Mouse (Mus musculus) heart, embryonic 12.5 days (tissue): ENCODE results near the gene Phldb3. TPM values are rescaled to one million over a fixed set of nuclear protein-coding genes. Genes with fewer than 3 reads are reported as not detected.
A peak's percentile ranks its signal among the peaks of the same experiment; 100 is the strongest.

Experiments used
- ATAC-seq: fragments of 200-750 bp; cut with Nextera tagmentation; 2 replicates; pipeline ENCODE4 v1.8.0; 2017; ENCODE audit warnings: moderate TSS enrichment, moderate library complexity; ENCODE audit not compliant: insufficient number of reproducible peaks, low FRiP score
- H3K27ac ChIP-seq: fragments of 300-500 bp; sonication (generic); 2 replicates; pipeline ENCODE4 v1.5.1; 2016; ENCODE audit warnings: mild to moderate bottlenecking, moderate library complexity; ENCODE audit not compliant: poor library complexity, severe bottlenecking
- H3K27me3 ChIP-seq: fragments of 300-500 bp; sonication (generic); replicated peaks from 2 replicates; pipeline ENCODE4 v1.6.1; 2016; ENCODE audit warnings: mild to moderate bottlenecking, moderate library complexity
- H3K36me3 ChIP-seq: fragments of 300-500 bp; sonication (generic); 2 replicates; pipeline ENCODE4 v1.6.1; 2016; ENCODE audit warnings: mild to moderate bottlenecking, moderate library complexity
- H3K4me1 ChIP-seq: fragments of 300-500 bp; sonication (generic); replicated peaks from 2 replicates; pipeline ENCODE4 v1.6.1; 2016; ENCODE audit warnings: mild to moderate bottlenecking
- H3K4me2 ChIP-seq: fragments of 300-500 bp; sonication (generic); 2 replicates; pipeline ENCODE4 v1.6.1; 2016; ENCODE audit warnings: mild to moderate bottlenecking, moderate library complexity
- H3K4me3 ChIP-seq: fragments of 300-500 bp; sonication (generic); 2 replicates; pipeline ENCODE4 v1.5.1; 2016; ENCODE audit warnings: mild to moderate bottlenecking
- H3K9ac ChIP-seq: fragments of 300-500 bp; sonication (generic); 2 replicates; pipeline ENCODE4 v1.6.1; 2016; ENCODE audit warnings: mild to moderate bottlenecking, moderate library complexity
- H3K9me3 ChIP-seq: fragments of 300-500 bp; sonication (generic); replicated peaks from 2 replicates; pipeline ENCODE4 v1.6.1; 2016; ENCODE audit warnings: mild to moderate bottlenecking, moderate library complexity
- WGBS: fragments of 180-500 bp; shearing (Covaris S2); methylation state at CpG from one replicate; pipeline ENCODE4 v1.1.7; 2016; 5-methylcytosine and 5-hydroxymethylcytosine counted together
- polyA plus RNA-seq: library from polyadenylated mRNA; unstranded; fragments of >200 nt; fragmentation: Nextera tagmentation; extraction: Ambion mirVana; gene quantifications from 2 replicates; pipeline ENCODE4 v1.2.1, GENCODE M21; 2016

The Phldb3 gene
- not detected in 2 replicates for polyA plus RNA-seq

DNA sequence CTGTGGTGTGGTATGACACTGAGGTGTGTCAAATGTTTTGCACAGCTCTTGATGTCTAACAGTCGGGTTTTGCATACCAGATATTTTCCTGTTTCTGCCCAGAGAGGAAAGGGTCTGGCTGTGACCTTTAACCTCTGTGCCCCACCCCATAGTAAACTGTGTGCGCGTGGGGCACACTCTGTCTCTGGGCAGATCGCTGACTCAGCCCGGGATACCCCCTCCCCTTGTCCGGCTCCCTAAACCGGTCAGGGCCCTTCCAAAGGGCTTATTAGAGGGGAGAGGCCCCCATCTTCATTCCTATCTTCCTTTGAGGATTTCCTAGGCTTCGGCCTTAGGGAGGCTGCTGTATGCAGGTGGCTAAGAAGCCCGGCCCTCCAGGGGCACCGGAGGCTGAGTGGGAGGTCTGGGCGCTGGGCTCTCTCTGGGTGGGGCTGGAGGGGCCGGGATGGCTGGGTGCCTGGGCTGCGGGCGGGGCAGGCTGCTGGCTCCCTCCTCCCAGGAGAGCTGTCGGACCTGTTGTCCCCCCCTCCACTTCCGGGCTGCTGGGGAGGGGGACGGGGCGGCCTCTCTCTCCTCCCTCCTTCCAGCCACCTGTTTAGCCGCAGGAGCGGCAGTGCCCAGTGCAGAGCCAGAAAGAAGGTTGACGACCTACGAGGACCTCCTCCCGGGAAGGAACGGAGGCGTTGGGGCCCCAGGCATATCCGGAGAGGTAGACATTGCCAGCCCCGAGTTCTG, at the start of gene Phldb3:
Gene Phldb3, plus strand, starts transcription at position 620 of the 735 bp plus-strand sequence.
- H3K27me3 ChIP-seq = peaks cover 62% of the 10 kb centered on the region
- no peaks in the 10 kb centered on the region for H3K36me3 ChIP-seq
- peaks cover 4% of the 10 kb centered on the region; the same call in 1 of the 2 replicates for H3K9me3 ChIP-seq
- ATAC-seq = peak; percentile 24
- no peak within 1 kb of the TSS for H3K27ac ChIP-seq
- peaks cover 23% of the 10 kb centered on the region for H3K4me1 ChIP-seq
- H3K4me3 ChIP-seq = peak within 1 kb of the TSS; percentile 48
- peak within 1 kb of the TSS; percentile 72 for H3K4me2 ChIP-seq
- 4% methylated on average over 23 of the region's 27 CpGs for WGBS
- 0 out of 2 replicates have a peak within 1 kb of the TSS, but pooled peaks have one; percentile 32 for H3K9ac ChIP-seq

DNA sequence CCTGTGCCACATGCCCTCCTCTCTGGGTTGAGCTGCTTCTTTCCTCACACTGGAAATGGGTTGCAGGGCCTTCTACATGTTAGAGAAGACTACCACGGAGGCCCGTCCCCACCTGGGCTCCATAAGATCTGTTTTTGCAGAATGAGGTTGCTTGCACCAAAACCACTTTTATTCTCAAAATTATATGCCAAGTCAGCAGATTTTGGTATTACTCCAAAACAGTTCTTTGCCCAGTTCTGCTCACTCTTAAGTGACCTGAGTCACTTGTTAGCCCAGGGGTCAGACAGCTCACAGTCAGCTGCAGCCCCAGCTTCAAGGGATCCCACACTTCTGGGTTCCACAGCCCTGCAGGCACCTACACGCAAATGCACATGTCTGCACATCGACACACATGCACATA, 49.1 kb upstream of the Phldb3 start:
- H3K27me3 ChIP-seq = no peaks in the 10 kb centered on the region
- no peak overlapping the region for H3K27ac ChIP-seq
- no peaks in the 10 kb centered on the region for H3K9me3 ChIP-seq
- ATAC-seq = no peak
- no peaks in the 10 kb centered on the region for H3K4me1 ChIP-seq
- WGBS = 87% methylated on average over 4 of the region's 4 CpGs
- no peak overlapping the region for H3K4me2 ChIP-seq
- H3K4me3 ChIP-seq = no peak overlapping the region
- H3K9ac ChIP-seq = no peak overlapping the region
- H3K36me3 ChIP-seq = peaks cover 71% of the 10 kb centered on the region

GRCm38 (mm10) chr7:24563191-24563836, 47.2 kb upstream of the Phldb3 start:
- no peak overlapping the region for H3K27ac ChIP-seq
- no peaks in the 10 kb centered on the region for H3K4me1 ChIP-seq
- H3K4me2 ChIP-seq = no peak overlapping the region
- H3K36me3 ChIP-seq = peaks cover 87% of the 10 kb centered on the region
- H3K9me3 ChIP-seq = no peaks in the 10 kb centered on the region
- H3K4me3 ChIP-seq = no peak overlapping the region
- no peak overlapping the region for H3K9ac ChIP-seq
- no peaks in the 10 kb centered on the region for H3K27me3 ChIP-seq
- WGBS = 86% methylated on average over 8 of the region's 8 CpGs
- no peak for ATAC-seq

- H3K4me1 ChIP-seq = no peaks in the 10 kb centered on the region
- H3K4me3 ChIP-seq = no peak overlapping the region
- peaks cover 87% of the 10 kb centered on the region for H3K36me3 ChIP-seq
- no peaks in the 10 kb centered on the region for H3K27me3 ChIP-seq
- 86% methylated on average over 4 of the region's 4 CpGs for WGBS
- no peak overlapping the region for H3K9ac ChIP-seq
- no peak overlapping the region for H3K4me2 ChIP-seq
- no peaks in the 10 kb centered on the region for H3K9me3 ChIP-seq
- no peak overlapping the region for H3K27ac ChIP-seq
- ATAC-seq = no peak
Observed at GRCm38 (mm10) chr7:24563837-24564206, 46.7 kb upstream of the Phldb3 start.

DNA sequence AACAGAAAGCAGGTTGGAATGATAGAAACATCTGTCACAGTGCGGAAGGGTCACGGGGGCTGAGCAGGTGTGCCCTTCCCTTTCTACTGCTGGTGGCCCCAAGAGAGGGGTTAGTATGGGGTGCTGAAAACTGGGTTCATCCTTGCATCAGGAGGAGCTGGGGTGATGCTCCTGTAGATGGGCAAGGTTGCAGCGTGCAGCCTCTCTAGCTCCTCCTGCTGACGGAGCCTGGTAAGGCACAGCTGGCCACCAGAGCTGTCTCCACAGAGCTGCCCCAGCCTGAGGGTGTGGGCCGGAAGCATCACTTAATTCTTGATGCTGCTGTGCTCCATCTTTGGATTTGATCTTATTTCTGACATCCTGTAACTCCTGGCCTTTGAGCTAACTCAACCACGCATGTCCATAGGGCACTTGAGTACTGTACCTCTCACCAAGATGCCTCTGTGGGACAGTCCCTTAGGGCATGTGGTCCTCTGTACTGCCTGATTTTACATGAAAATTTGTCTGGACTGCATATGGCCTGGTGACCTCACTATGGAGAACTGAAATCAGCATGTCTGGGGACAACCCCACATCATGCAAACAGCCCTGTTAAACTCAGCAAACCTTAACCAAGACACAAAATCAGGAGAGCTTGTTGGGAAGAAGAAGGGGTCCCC, 45.8 kb upstream of the Phldb3 start:
- H3K27ac ChIP-seq = no peak overlapping the region
- peaks cover 84% of the 10 kb centered on the region for H3K36me3 ChIP-seq

GRCm38 (mm10) chr7:24565627-24566026, 44.9 kb upstream of the Phldb3 start:
- no peak for ATAC-seq
- H3K4me3 ChIP-seq = no peak overlapping the region
- no peaks in the 10 kb centered on the region for H3K27me3 ChIP-seq
- no peaks in the 10 kb centered on the region for H3K9me3 ChIP-seq
- H3K4me2 ChIP-seq = no peak overlapping the region
- no peak overlapping the region for H3K27ac ChIP-seq
- no peak overlapping the region for H3K9ac ChIP-seq
- no peaks in the 10 kb centered on the region for H3K4me1 ChIP-seq
- H3K36me3 ChIP-seq = peaks cover 84% of the 10 kb centered on the region
- 85% methylated on average over 11 of the region's 11 CpGs for WGBS

More for the DNA sequence above, 45.8 kb upstream of the Phldb3 start:
- Histone ChIP-seq H3K9me3 (no peaks in the 10 kb centered on the region), H3K9ac (no peak overlapping the region), H3K27me3 (no peaks in the 10 kb centered on the region), H3K4me2 (no peak overlapping the region), H3K4me1 (no peaks in the 10 kb centered on the region), H3K4me3 (no peak overlapping the region)
- ATAC-seq = no peak
- WGBS = 59% methylated on average over 6 of the region's 6 CpGs

DNA sequence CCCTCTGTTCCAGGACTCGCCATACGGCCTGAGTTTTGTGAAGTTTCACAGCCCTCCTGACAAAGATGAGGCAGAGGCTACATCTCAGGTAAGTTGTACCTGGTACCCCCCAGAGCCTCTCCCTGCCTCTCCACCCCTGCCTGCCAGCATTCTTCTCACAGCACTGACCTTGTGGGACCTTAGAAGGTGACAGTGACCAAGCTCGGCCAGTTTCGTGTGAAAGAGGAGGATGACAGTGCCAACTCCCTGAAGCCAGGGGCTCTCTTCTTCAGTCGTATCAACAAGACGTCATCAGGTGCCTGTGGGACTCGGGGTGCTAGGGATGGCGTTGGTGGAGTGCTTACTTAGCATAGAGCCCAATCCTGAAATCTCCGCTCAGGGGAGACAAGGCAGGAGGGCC, 44.4 kb upstream of the Phldb3 start:
- Histone ChIP-seq H3K4me3 (no peak overlapping the region), H3K36me3 (peaks cover 84% of the 10 kb centered on the region), H3K9me3 (no peaks in the 10 kb centered on the region), H3K4me1 (no peaks in the 10 kb centered on the region), H3K9ac (no peak overlapping the region), H3K4me2 (no peak overlapping the region), H3K27ac (no peak overlapping the region), H3K27me3 (no peaks in the 10 kb centered on the region)
- ATAC-seq = no peak
- 94% methylated on average over 9 of the region's 9 CpGs for WGBS

DNA sequence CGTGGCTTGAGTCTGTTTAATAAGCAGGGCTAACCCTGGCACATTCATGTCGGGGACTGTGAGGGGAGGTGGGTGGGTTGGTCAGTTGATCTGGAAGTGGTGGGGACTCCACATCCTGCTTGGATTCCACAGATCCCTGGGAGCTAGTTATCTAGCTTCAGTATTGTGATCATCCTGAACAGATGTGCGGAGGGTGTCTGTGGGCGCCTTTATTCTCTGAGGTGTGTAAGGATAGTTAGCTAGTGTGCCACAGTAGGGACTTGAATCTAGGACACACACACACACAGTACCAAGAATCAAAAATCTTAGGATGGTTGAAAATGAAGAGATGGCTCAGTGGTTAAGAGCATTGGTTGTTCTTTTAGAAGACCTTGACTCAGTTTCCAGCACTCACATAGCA, 42.1 kb upstream of the Phldb3 start:
- WGBS = 90% methylated on average over 4 of the region's 4 CpGs
- H3K4me3 ChIP-seq = no peak overlapping the region
- H3K9ac ChIP-seq = no peak overlapping the region
- no peaks in the 10 kb centered on the region for H3K4me1 ChIP-seq
- peaks cover 83% of the 10 kb centered on the region for H3K36me3 ChIP-seq
- H3K9me3 ChIP-seq = no peaks in the 10 kb centered on the region
- H3K27me3 ChIP-seq = no peaks in the 10 kb centered on the region
- no peak overlapping the region for H3K27ac ChIP-seq
- no peak for ATAC-seq
- no peak overlapping the region for H3K4me2 ChIP-seq

DNA sequence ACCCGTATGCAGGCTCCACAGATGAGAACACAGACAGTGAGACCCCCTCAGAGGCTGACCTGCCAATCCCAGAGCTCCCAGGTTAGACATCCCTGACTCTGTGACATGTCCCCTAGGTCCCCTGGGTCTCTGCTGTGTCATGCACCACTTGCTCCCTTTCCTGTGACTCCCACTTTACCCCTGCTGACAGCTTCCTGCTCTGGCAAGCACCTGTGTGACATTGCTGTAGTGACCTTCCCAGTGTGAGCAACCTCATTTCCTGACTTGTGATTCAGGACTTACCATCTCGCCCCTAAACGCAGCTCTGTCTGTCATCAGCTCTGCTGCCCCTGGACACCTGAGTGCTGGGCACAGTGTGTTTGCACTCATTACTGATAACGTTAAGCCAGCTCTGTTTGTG, 39.5 kb upstream of the Phldb3 start:
- peaks cover 71% of the 10 kb centered on the region for H3K36me3 ChIP-seq
- no peaks in the 10 kb centered on the region for H3K9me3 ChIP-seq
- H3K27ac ChIP-seq = no peak overlapping the region
- WGBS = 87% methylated on average over 4 of the region's 4 CpGs
- no peaks in the 10 kb centered on the region for H3K27me3 ChIP-seq
- ATAC-seq = no peak
- no peaks in the 10 kb centered on the region for H3K4me1 ChIP-seq
- H3K4me2 ChIP-seq = no peak overlapping the region
- no peak overlapping the region for H3K9ac ChIP-seq
- H3K4me3 ChIP-seq = no peak overlapping the region

GRCm38 (mm10) chr7:24572455-24572854, 38.1 kb upstream of the Phldb3 start:
- no peak for ATAC-seq
- WGBS = 59% methylated on average over 5 of the region's 5 CpGs
- no peak overlapping the region for H3K9ac ChIP-seq
- H3K27ac ChIP-seq = no peak overlapping the region
- no peak overlapping the region for H3K4me3 ChIP-seq
- no peak overlapping the region for H3K4me2 ChIP-seq
- H3K9me3 ChIP-seq = no peaks in the 10 kb centered on the region
- H3K4me1 ChIP-seq = no peaks in the 10 kb centered on the region
- no peaks in the 10 kb centered on the region for H3K27me3 ChIP-seq
- peaks cover 57% of the 10 kb centered on the region for H3K36me3 ChIP-seq

DNA sequence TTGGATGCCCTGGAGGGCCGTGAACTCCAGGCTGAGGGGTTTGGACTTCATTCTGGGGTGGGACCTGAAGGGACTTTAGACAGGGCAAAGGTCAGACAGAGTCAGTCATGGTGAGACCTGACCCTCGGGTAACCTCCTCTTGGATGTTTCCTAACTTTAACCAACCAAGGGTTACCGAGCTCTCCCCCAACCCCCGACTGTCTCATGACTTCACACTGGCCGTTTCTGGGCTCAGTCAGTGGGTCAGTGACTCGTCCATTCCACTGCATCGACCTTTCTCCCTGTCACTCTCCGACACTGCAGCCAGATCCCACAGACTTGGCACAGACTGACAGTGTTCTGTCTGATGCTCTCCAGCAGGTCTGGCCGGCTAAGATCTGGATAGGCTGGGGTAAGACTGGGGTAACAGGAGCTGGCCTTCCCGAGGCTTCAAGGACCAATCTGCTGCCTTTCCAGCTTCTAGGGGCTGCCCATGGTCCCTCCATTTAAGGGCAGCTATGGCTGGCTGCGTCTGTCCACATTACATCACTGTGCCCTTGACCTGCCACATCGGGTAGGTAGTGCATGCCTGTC, 36.3 kb upstream of the Phldb3 start:
- H3K9ac ChIP-seq = no peak overlapping the region
- H3K9me3 ChIP-seq = no peaks in the 10 kb centered on the region
- no peak overlapping the region for H3K27ac ChIP-seq
- 55% methylated on average over 12 of the region's 12 CpGs for WGBS
- no peak overlapping the region for H3K4me2 ChIP-seq
- no peaks in the 10 kb centered on the region for H3K4me1 ChIP-seq
- no peak for ATAC-seq
- H3K36me3 ChIP-seq = peaks cover 40% of the 10 kb centered on the region
- no peaks in the 10 kb centered on the region for H3K27me3 ChIP-seq
- no peak overlapping the region for H3K4me3 ChIP-seq
